Mouse (Mus musculus) ES-Bruce4 (cell line): ENCODE measurements around the gene Kpna1.

Experiments used
- CTCF ChIP-seq: IDR thresholded peaks from one replicate; pipeline ENCODE4 v1.8.1; 2011; ENCODE audit warnings: low read depth, low read length
- POLR2A ChIP-seq: IDR thresholded peaks from one replicate; pipeline ENCODE4 v1.8.1; 2011; ENCODE audit warnings: low read length; ENCODE audit not compliant: insufficient read depth

- TF ChIP-seq CTCF (no peak), POLR2A (no peak)
Observed at GRCm38 (mm10) chr16:36067694-36068093, 89.1 kb downstream of the Kpna1 start.
